Mouse (Mus musculus): ENCODE results near the gene Vamp8.

Vamp8 gene

DNA sequence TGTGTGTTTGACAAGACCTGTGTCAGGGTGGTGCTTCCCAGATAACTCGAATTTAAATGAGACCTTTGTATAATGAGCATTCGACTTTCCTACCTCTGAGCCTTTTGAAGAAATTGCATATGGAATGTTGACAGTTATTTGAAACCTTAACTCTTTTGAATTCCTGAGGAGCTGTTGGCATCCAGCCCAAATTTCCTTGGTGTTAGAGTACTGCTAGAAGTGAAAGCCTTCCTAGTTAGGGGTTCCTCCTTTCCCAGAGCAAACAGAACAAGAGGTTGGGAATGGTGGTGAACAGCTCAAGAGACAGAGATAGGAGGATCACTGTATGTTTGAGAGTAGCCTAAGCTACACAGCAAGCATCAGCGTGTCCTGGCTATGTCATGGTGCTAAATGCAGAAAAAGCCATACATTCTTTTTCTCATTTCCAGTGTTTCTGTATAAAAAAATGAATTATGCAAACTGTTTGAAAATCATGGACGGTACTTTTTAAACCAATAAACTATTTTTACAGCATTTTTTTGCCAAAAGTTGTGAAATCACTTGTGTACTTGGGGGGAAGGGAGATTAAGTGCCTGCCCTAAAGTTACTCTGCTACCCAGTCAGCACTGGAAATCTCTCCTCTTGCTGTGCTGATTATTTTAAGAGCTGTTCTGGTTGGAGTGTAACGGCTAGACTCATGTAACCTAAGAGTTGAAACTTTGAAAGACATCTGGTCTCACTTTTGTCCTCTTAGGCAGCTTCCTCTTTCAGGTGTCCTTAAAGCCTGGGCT, 37.7 kb downstream of the Vamp8 start:
- no peak for DNase-seq (ENCODE audit: low spot score in 2 of 2)

DNA sequence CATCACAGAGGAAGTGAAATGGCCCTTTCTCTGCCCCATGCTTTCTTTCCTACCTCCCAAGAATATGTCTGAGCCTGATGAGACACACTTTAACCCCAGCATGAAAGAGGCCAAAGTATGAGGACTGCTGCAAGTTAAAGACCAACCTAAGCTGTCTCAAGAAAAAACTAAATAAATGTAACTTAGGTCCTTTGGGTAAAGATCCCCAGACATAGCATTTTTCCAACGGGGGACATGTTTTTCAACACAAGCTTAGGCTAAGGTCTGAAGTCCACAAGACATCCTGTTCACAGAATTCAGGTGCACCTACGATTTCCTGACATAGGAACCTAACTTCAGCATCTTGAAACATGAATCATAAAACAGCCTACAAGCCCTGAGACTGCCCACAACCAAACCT, 40.3 kb downstream of the Vamp8 start:
- DNase-seq (ENCODE audit: low spot score in 2 of 2), result no peak

DNA sequence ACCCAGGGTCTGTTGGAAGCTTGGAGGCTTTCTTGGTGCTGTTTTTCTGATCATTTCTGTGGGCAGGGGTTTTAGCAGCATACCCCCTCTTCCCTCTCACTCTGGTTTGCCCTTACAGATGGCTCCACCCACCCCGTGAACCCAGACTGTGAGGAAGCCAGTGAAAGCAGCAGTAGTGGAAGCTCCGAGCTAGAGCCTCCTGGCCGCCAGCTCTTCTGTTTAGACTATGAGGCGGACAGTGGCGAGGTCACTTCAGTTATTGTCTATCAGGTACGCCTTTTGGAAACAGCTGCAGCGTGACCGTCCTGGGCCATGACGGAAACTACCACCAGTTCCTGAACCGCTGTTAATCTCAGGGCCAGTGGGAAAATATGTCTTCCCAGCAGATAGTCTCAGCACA, 42.1 kb downstream of the Vamp8 start:
- no peak for DNase-seq (ENCODE audit: low spot score in 2 of 2)

DNA sequence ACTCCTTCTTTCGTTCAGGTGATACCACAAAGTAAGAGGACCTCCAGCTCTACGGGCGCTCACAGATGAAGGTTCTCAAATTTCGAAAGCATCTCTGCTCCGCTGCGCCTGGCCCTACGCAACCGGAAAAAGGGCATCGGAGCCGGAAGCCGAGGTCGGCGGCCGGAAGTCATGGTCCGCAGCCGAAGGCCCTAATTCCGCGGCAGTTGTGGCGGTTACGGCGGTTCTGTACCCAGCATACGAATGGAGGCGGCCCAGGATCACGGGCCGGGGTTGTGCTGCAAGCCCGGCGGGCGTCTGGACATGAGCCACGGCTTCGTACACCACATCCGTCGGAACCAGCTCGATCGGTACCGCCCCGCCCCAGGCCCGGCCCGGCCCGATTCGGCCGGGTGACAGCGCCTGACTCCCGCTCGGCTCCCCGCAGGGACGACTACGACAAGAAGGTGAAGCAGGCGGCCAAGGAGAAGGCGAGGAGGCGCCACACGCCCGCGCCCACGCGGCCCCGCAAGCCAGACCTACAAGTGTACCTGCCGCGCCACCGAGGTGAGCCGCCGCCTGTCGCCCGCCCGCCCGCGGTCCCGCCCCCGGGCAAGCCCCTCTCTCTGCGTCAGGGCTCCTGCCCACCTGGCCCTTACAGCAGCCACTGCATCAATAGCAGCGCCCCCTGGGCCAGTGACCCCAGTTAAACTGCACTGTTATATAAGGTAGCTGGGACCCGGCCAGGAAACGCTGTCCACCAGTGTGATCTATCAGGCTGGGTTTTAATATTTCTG, 43.1 kb downstream of the Vamp8 start, which contains the start of gene 0610030E20Rik:
TSS of gene 0610030E20Rik (plus strand) at position 152 of the 776 bp plus-strand sequence.
- DNase-seq (ENCODE audit: low spot score in 2 of 2), result peak; percentile 52 to 66

DNA sequence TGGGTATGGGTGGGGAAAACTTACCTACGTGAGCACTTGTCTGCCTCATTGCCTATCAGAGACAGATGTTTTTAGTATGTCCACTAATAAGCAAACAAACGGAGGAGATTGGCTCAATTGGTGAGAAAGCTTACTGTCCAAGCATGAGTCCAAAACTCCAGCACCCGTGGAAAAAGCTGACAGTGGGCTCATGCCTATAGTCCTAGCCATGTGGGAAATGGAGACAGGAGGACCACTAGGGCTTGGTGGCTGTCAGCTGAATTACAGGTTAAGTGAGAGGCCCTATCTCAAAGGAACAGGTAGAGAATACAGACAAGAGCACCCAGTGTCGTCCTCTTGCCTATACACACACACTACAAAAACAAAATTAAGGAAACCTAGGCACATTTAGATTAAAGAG, 44.2 kb downstream of the Vamp8 start:
- DNase-seq (ENCODE audit: low spot score in 2 of 2), result no peak

DNA sequence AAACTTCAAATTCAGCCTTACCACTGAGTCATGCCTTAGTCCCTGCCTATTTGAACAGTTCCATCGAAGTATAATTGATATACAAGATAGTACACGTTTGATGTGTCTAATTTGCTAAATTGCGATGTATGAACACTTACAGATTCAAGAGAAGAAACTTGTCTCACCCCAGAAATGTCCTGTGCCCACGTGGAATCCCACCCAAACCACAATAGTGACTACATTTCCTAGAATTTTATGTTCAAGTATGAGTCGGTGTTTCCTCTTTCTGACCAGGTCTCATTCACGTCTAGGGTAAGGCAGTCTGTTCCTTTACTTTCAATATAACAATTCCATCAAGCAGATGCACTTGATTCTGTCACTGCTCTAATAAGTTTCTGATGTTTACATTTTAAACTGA, 44.9 kb downstream of the Vamp8 start:
- no peak for DNase-seq (ENCODE audit: low spot score in 2 of 2)

DNA sequence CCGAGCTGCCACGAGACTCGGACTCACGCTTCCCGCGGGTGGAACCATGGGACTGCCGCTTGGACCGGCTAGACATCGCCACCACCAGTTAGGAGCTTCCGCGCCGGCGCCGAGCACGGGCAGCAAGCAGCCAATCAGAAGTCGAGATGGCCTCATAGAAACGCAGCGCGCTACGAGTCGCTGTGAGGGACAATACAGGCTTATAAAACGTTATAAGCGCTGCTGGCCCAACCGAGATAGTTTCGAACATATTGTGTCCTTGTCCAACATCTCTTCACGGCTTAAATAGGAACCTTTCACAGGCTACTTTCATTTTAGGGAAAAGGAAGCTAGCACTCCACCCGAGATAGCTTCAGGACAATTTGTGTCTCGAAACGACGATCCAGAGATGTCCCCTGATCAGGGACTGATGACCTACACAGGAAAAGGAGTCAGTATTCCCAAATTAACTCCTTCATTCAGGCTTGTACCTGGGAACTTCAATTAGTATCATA, 45.4 kb downstream of the Vamp8 start, which contains the start of gene Usp39:
TSS of gene Usp39 (minus strand) at position 111 of the 494 bp plus-strand sequence.
- peak; percentile 89 to 91 for DNase-seq (ENCODE audit: low spot score in 2 of 2)

DNA sequence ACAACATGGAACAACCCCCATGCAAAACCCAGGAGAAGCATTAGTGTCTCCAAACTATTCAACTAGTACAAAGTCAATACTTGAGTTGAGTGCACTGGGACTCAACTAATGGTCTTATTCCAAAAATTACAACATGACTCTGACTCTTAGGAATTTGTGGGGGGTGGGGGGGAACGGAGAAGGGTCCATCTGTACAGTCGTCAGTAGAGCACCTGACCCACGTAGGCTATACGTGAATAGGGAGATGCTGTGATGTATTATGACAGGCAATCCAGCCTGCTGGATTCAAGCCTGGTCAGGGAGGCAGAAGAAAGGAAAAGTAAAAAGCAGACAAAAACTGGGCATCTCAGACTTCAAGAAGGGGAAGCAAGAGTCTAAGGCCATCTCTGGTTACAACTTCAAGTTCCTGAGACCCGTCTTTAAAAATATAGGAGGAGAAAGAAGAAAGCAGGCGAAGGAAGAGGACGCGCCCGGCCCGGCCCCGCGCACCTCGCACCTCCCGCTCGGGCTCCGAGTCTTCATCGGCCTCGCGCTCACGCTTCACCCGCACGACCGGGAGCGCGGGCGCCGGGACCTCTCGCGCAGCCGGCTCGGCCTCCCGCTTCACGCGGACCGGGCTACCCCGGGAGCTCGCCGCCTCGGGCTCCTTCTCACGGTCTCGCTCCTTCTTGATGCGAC, 46.0 kb downstream of the Vamp8 start:
- no peak for DNase-seq (ENCODE audit: low spot score in 2 of 2)

DNA sequence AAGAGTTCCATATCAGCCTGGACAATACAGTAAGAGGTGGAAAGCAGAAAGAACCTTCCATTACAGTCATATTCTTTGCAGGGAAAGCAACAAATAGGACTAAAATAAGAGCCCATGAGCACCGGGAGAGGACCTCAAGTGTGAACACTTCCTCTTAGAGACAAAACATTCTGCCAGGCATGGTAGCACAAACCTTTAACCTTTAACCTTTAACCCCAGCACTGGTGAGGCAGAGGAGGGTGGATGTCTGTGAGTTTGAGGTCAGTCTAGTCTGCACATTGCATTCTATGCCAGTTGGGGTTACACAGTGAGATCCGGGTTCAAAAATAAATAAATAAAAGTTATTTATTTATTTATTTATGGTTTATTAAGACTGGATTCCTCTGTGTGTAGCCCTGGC, 50.0 kb downstream of the Vamp8 start:
- no peak for DNase-seq (ENCODE audit: low spot score in 2 of 2)

Data from frontal cortex, postnatal 25 days (tissue).